Mouse (Mus musculus) cortical plate, adult 2 months (tissue): ENCODE measurements around the gene St6galnac6. TPM values are rescaled to one million over a fixed set of nuclear protein-coding genes. Genes with fewer than 3 reads are reported as not detected.
A peak's percentile ranks its signal among the peaks of the same experiment; 100 is the strongest.

Experiments used
- H3K27ac ChIP-seq: fragments of 200-500 bp; 2 replicates; pipeline ENCODE4 v1.5.1; 2012; ENCODE audit warnings: low read length, control low read depth, inconsistent platforms; ENCODE audit not compliant: insufficient read depth
- H3K4me1 ChIP-seq: fragments of 200-500 bp; 2 replicates; pipeline ENCODE4 v1.6.1; 2011; ENCODE audit warnings: low read length; ENCODE audit not compliant: control insufficient read depth, insufficient read depth
- H3K4me3 ChIP-seq: fragments of 200-500 bp; 2 replicates; pipeline ENCODE4 v1.5.1; 2011; ENCODE audit warnings: mild to moderate bottlenecking, low read length, control low read depth; ENCODE audit not compliant: insufficient read depth
- CTCF ChIP-seq: fragments of 200-500 bp; IDR thresholded peaks from 2 replicates; pipeline ENCODE4 v1.5.1; 2011; ENCODE audit warnings: mild to moderate bottlenecking, control low read depth, low read length; ENCODE audit not compliant: insufficient read depth; ENCODE audit errors: extremely low read depth
- POLR2A ChIP-seq: fragments of 200-500 bp; IDR thresholded peaks from 2 replicates; pipeline ENCODE4 v1.6.1; 2011; ENCODE audit warnings: mild to moderate bottlenecking, low read length, control low read depth; ENCODE audit not compliant: insufficient read depth; ENCODE audit errors: extremely low read depth
- polyA plus RNA-seq: library from polyadenylated mRNA; depleted of rRNA; stranded (reverse); fragments of >200 nt; gene quantifications from 2 replicates; pipeline ENCODE4 v1.2.3, GENCODE M21; 2012

St6galnac6 gene
- polyA plus RNA-seq, 1 experiment = 101 TPM

DNA sequence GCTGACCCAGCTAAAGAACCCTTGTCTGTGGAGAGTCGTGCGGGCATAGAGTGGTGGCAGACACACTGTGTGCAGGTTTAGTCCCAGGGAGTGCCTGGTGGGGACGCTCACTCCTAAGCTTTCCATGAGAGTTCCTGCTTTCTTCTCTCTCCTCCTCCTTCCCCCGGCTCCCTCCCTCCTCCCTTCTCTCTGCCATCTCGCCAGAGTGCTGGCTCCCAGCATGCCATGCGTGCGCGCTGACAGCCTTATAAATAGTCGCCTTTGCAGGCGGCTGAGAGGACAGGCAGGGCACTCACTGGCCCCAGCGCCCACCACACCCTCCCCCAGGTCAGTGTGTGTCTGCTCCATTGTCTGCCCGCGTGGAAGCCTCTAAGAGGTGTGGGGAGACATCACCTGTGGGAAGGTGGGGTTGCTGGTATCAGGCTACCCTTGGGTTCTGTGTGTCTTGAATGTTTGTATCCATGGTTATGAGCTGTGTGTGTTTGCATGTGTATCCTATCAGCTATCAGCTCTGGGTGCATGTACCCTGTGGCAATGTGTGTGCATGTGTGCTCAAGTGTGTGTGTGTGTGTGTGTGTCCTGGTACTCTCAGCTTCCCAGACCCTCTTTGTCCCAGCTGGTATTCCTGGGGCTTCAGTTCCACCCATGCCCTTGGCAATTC, 25.8 kb downstream of the St6galnac6 start:
- Histone ChIP-seq H3K4me3 (peak overlapping the region; percentile 64), H3K4me1 (peaks cover 10% of the 10 kb centered on the region), H3K27ac (peak overlapping the region; percentile 89)
- TF ChIP-seq POLR2A (peak; percentile 95), CTCF (peak; percentile 38)

DNA sequence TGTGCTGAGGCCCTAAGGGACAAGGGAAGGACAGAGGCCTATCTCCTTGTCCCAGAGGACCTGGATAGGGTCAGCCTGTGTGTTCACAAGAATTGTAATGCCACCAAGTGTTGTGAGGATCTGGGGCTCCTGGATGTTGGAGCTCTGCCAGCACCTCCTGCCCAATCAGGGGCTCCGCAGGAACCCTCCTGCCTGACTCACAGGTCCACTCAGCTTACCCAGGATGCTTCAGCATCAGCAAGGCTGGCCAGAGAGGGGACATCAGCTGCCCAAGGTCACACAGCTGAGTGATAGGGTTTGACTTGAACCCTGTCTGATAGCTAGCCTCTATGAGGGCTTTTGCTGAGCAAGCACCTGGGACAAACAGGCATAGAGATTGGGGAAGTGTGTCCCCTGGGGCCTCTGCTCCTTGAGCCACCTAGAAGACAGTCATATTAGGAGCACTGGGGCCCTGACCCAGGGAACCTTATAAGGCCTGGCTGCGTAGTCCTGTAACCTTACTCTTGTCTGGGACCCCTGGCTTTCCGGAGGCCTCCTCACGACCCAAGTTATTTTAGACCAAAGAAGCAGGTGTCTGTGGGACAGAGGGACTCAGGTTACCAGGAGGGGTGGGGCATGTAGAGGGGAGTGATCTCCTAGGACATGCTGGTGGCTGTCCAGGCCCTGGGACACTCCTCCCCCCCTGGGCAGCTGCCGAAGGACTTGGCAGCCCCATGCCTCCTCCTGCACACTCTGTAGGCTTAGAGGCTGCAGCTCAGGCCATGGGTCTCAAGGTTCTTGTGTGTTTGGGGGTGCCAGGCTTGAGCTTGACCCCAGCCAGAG, 26.6 kb downstream of the St6galnac6 start:
- peak overlapping the region; percentile 64 for H3K4me3 ChIP-seq
- H3K4me1 ChIP-seq = peaks cover 10% of the 10 kb centered on the region
- peak overlapping the region; percentile 89 for H3K27ac ChIP-seq
- TF ChIP-seq CTCF = no peak
- TF ChIP-seq POLR2A = peak; percentile 19; the same call in 1 of the 2 replicates

DNA sequence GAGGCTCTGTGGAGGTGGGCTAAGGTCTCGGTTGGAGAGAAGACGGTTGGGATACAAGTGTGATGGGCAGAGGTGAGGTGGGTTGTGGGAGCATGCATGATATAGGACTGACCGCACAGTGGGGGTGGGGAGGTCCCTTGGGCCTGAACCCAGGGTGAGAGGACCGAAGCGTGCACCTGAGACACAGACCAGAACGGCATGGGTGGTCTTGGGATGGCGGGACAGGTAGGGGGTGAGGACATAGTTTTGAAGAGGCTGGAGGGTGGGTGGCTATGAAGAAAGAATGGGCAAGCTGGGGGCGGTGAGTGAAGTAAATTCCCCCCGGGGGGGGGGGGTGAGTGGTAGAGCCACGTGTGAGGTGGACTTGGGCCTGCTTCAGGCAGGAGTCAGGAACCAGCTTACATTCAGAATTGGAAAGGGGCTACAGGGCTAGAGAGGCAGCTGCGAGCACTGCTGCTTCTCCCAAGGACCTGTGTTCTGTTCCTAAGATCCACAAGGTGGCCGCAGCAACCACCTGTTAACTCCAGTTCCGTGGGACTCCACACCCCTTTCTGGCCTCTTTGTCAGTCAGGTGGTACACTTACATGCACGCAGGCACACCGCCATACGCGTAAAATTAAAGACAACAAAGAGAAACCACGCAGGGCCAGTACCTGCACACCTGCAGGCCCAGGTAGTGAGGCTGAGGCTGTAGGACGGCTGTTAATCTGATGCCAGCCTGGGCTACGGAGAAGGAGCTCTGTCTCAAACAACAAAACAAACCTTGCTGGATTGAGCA, 27.9 kb downstream of the St6galnac6 start:
- TF ChIP-seq CTCF (no peak), POLR2A (no peak)
- Histone ChIP-seq H3K27ac (no peak overlapping the region), H3K4me1 (peaks cover 10% of the 10 kb centered on the region), H3K4me3 (peak overlapping the region; percentile 64)

DNA sequence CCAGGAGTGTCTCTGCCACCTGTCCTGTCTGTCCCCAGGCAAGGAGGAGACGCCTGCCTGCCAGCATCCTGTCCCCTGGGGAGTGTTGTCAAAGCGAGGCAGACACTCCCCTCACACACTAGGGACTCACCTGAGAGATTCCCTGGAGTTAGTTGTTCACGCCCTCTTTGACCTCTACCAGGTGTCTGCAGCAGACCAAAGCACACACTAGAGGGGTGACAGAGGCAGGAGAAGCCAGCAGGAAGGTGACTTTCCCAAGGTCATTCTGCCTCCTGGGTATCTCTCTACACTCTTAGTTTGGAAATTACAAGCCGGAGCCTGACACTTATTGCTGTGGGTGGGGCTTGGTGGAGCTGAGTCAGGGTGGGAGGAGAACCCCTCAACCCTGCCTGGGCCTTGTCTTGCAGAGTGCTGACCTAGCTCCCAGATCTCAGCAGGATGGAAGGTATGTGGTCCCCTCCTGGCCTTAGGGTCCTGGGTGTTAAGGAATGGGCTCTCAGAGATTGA, 28.6 kb downstream of the St6galnac6 start:
- no peak for TF ChIP-seq CTCF
- no peak for TF ChIP-seq POLR2A
- Histone ChIP-seq H3K4me3 (peak overlapping the region; percentile 64), H3K4me1 (peaks cover 10% of the 10 kb centered on the region), H3K27ac (peak overlapping the region; percentile 30; the same call in 1 of the 2 replicates)

DNA sequence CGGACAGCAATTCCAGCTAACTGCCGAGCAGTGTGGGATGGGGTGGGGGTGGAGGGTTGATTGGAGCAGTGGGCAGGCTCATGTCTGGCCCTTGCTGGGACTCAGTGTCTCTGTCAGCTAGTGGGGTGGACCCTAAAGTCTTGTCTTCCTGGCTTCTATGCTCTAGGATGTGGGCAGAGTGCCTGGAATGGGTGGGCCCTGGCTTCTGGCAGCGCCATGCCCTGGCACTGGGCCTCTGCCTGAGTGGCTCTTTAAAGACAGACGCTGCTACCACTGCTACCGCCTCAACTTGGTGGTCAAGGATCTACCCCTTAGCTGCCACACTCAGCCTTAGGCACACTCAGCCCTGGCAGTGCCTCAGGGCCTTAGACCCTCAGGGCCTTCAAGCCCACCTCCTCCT, 29.2 kb downstream of the St6galnac6 start:
- peaks cover 10% of the 10 kb centered on the region for H3K4me1 ChIP-seq
- H3K27ac ChIP-seq = peak overlapping the region; percentile 30
- peak overlapping the region; percentile 64 for H3K4me3 ChIP-seq
- TF ChIP-seq CTCF (no peak), POLR2A (no peak)

DNA sequence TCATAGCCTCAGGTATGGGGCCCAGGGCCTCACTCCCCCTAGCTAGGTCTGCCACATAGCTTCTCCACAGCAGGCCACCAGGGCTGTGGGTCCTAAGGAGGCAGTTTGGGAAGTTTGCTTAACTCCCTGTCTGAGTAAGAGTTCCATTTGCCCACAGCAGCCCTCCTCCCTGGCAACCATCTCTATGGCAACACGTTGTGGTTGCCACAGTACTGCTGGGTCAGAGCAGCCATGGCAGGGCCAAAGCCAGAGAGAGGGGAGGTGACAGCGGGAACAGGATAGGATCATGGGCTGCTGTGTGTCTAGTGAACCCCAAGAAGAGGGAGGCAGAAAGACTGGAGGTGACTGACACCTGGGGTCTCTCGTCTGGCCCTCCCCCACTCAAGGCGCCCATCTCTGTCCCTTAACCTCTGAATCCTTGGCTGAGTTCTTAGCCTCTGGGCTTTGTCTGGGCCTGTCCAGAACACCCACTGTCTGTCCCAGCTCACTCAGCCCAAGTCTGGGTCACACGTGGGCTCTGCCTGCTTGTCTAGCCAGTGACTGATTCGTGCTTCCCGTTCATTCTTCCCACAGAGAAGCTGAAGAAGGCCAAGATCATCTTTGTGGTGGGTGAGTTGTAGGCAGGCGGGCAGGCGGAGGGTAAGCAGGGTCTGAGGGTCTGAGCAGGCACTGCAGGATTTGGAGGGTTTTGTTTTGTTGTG, 29.9 kb downstream of the St6galnac6 start:
- TF ChIP-seq POLR2A = no peak
- no peak for TF ChIP-seq CTCF
- Histone ChIP-seq H3K4me3 (peak overlapping the region; percentile 64; the same call in 1 of the 2 replicates), H3K27ac (no peak overlapping the region), H3K4me1 (peaks cover 10% of the 10 kb centered on the region)

DNA sequence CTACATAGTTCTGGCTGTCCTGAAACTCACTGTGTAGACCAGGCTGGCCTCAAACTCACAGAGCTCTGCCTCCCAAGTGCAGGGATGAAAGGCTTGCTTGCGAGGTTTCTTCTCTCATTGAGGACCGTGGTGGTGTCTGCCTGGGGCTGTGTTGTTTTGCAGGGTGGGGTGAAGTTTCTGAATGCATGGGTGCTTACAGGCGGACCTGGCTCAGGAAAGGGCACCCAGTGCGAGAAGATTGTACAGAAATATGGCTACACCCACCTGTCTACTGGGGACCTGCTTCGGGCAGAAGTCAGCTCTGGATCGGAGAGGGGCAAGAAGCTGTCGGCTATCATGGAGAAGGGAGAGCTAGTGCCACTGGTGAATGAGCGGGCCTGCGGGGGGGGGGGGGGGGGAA, 30.5 kb downstream of the St6galnac6 start:
- Histone ChIP-seq H3K4me3 (no peak overlapping the region), H3K27ac (no peak overlapping the region), H3K4me1 (peaks cover 10% of the 10 kb centered on the region)
- TF ChIP-seq POLR2A (no peak), CTCF (no peak)

DNA sequence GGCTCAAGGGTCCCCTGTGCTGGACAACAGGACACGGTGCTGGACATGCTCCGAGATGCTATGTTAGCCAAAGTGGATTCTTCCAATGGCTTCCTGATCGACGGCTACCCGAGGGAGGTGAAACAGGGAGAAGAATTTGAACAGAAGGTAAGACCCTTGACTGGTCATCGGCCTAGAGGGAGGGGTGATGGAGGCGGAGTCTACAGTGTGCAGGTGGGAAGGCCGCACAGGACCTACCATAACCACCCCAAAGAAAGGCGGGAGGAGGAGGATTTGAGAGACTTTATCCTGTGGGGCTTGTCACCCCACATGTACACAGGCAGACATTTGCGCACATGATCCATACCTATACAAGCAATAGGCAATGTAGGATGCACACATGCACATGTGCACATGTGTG, 31.5 kb downstream of the St6galnac6 start:
- TF ChIP-seq POLR2A (no peak), CTCF (no peak)
- peaks cover 10% of the 10 kb centered on the region for H3K4me1 ChIP-seq
- H3K4me3 ChIP-seq = no peak overlapping the region
- no peak overlapping the region for H3K27ac ChIP-seq

DNA sequence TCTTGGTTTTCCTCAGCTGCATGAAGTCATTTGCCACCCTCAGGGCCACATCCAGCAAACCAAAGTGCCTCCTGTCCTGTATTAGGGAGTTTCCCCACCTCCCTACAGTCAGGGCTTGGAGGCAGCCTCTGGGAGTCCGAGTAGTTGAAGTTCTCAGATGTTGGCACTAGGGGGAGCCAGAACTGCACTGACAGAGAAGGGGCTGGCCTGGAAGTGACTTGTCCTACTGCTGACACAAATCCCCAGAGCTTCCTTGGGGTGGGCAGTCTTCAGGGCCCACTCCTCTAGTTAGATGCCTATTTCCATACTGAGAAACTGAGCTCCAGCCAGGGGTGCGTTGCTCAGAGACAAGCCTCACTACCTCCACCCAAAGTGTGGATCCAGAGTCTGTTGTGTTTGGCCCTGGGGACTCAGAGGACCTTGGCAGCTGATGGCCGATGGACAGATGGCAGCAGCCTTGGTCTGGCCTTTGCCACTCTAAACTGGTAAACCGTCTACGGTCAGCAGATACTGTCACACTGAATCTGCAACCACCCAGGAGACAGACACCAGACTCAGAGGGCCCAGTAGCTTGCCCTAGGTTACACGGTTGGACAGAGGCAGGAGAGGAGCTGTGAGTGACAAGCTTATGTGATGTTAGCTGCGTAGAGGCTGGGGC, 32.4 kb downstream of the St6galnac6 start:
- no peak overlapping the region for H3K4me3 ChIP-seq
- no peak overlapping the region for H3K27ac ChIP-seq

More for the DNA sequence above, 32.4 kb downstream of the St6galnac6 start:
- peaks cover 7% of the 10 kb centered on the region for H3K4me1 ChIP-seq
- no peak for TF ChIP-seq POLR2A
- peak; percentile 93 for TF ChIP-seq CTCF
